Mouse (Mus musculus) brown adipose tissue, adult 24 weeks (tissue): ENCODE data around the gene Rpf1. TPM values are rescaled to one million over a fixed set of nuclear protein-coding genes. Genes with fewer than 3 reads are reported as not detected.
A peak's percentile ranks its signal among the peaks of the same experiment; 100 is the strongest.

ENCODE experiments used
- H3K27ac ChIP-seq: fragments of 200-500 bp; replicated peaks from 2 replicates; pipeline ENCODE4 v1.5.1; 2012; ENCODE audit warnings: low read depth, mild to moderate bottlenecking, low read length
- H3K4me1 ChIP-seq: fragments of 200-500 bp; 2 replicates; pipeline ENCODE4 v1.6.1; 2012; ENCODE audit warnings: low read length, mixed read lengths; ENCODE audit not compliant: control insufficient read depth, insufficient read depth, insufficient read length
- H3K4me3 ChIP-seq: fragments of 200-500 bp; 2 replicates; pipeline ENCODE4 v1.5.1; 2012; ENCODE audit warnings: low read depth, mild to moderate bottlenecking, low read length, moderate library complexity; ENCODE audit not compliant: insufficient read depth
- polyA plus RNA-seq: library from polyadenylated mRNA; stranded (reverse); fragments of >200 nt; gene quantifications from 2 replicates; pipeline ENCODE4 v1.2.4, GENCODE M21; 2012; ENCODE audit not compliant: missing spikeins, insufficient read depth, insufficient read length

Rpf1 gene
- 15.7 and 25.5 TPM in 2 replicates for polyA plus RNA-seq

DNA sequence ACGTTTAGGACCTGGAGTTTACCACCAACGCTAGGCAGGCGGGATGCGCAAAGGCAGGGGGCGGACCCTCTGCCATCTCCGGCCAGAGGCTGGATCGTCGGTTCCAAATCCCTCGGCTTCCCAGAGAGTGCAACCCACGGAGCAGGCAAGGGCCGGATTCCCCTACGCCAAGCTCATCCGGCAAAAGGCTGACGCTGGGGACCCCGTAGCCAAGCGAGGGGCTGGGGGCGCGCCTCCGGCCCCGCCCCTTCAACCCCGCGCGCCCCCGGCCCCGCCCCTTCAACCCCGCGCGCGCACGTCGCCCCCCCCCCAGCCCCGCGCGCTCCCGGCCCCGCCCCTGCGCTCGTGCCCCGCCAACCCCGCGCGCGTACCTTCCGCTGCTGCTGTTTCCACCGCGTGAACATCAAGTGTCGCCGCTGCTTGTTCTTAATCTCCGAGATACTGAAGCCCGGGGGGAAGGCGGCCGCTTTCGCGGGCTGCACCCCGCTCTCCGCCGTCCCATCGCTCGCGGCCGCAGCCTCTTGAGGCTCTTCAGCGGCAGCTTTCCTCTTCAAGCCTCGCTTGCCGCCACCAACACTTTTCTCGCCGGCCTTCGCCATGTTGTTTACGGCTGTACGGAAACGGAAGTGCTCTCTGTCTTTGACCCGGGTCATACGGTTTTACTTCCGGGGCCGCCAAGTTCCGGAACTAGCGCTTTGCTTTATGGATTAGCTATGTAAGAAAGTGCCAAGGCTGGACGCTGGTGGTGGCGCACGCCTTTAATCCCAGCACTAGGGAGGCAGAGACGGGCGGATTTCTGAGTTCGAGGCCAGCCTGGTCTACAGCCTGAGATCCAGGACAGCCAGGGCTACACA lies at the start of gene Rpf1:
Gene Rpf1 (minus strand): TSS at position 632 of the 854 bp plus-strand sequence.
- Histone ChIP-seq H3K27ac (peak within 1 kb of the TSS; percentile 90), H3K4me1 (no peaks in the 10 kb centered on the region), H3K4me3 (peak within 1 kb of the TSS; percentile 98)

DNA sequence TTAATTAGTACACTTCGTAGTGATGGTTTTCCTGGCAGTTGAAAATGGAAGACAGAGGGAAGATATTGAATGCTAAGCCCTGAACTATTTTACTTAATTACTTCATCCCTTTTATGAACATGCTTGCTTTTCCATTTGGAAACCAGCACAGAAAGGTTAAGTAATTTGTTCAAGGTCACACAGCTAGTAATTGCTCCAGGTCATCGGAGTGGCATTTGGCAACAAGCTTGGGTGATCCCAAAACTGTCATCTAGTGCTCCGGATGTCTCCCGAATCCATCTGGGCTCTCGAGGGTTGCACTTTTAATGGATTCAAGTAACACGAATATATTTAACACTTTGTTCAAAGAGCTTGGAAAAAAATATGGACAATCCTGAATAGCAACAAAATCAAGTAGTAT lies 49.7 kb upstream of the Rpf1 start:
- H3K27ac ChIP-seq = no peak overlapping the region
- H3K4me1 ChIP-seq = no peaks in the 10 kb centered on the region

DNA sequence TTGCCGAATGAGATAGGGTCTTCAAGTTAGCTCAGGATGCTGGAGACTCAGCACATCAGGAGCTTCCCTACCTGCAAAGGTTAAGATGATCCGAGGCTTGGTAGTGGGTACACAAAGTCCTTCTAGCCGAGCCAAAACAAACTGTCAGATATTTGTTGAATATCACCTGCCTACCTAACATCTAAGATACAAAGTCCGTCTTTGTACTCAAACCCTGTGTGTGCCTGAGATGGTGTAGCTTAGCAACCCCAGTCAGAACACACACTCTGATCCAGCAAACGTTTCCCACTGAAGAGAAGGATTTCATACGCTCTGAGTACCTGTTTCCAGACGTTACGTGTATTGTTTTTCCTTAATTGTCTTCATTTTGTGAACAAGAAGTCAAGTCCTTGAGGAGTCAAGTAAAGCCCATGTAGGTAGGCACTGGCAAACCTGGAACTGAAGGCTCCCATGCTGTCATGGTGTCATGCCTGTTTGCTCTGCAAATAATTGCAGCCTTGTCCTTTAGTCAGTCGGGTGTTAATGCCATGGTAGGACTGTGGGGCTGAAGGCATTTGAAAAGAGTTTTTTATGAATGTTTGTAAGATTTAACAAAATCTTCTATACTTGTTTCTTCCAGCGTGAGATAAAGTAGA lies 49.0 kb upstream of the Rpf1 start, which contains the start of gene Uox:
Gene Uox (plus strand): TSS at position 279 of the 635 bp plus-strand sequence.
- Histone ChIP-seq H3K27ac (no peak within 1 kb of the TSS), H3K4me1 (no peaks in the 10 kb centered on the region), H3K4me3 (no peak within 1 kb of the TSS)

More for the DNA sequence above, 49.7 kb upstream of the Rpf1 start:
- no peak overlapping the region for H3K4me3 ChIP-seq

DNA sequence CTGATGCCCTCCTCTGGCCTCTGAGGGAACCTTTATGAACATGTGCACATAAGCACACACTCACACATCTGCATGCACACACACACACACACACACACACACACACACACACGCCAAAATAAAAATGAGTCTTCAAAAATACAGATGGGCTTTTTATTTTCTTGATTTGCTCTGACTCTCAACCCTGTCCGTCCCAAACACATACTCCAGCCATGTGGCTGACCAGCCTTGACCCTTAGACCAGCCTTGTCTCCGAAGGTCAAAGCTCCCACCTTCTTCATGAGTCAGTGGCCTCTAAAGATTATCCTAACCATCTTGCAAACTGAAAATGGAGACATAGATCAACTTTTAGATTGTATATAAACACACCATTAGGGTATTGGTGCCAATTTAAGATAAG lies 48.4 kb upstream of the Rpf1 start:
- Histone ChIP-seq H3K4me1 (no peaks in the 10 kb centered on the region), H3K27ac (no peak overlapping the region), H3K4me3 (no peak overlapping the region)

DNA sequence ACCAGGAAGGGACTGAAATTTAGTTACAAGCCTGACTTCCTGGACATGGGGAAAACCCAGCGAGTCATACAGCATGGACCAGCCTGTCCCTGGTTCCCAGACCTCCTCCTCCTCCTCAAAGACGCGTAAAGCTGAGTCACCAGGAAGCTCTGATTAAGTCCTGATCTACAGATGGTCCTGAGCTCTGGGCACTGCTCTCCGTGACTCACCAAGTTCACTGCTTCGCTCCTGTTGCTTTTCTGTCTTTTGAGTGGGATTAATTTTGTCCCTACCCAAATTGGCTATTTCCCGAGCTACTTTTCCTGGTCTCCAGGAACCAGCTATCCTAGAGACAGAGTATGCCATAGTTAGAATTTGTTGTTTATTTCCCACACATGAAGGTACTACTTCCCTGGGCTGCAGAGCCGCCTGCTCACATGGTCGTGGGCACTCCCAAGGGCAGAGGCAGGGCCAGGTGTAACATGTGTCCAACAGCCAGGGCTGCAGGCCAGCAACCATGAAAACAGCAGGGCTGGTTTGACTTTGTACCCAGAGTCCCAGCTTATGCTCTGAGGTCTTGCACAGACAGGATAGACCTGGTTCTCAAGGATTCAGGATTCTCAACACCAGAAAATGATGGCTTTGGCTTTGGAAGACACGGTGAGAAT lies 46.8 kb upstream of the Rpf1 start:
- H3K4me1 ChIP-seq = no peaks in the 10 kb centered on the region
- no peak overlapping the region for H3K27ac ChIP-seq

DNA sequence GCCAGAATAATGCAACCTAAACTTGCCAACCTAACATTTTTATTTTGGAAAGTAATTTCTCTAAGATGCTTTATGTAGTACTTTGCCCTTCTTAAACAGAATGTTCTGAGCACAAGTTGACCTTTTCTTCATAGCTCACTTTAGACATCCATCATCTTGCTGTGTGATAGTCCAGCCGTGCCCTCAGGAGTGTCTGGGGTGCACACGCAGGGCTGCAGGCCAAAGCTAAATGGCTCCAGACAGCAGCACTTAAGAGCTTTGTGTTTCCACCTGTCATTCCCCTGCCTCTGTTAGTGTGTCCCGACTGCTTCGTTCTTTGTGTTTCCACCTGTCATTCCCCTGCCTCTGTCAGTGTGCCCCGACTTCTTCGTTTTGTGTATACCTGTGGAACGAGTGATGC lies 46.1 kb upstream of the Rpf1 start:
- Histone ChIP-seq H3K27ac (no peak overlapping the region), H3K4me3 (no peak overlapping the region)

More for the DNA sequence above, 46.8 kb upstream of the Rpf1 start:
- H3K4me3 ChIP-seq = no peak overlapping the region

DNA sequence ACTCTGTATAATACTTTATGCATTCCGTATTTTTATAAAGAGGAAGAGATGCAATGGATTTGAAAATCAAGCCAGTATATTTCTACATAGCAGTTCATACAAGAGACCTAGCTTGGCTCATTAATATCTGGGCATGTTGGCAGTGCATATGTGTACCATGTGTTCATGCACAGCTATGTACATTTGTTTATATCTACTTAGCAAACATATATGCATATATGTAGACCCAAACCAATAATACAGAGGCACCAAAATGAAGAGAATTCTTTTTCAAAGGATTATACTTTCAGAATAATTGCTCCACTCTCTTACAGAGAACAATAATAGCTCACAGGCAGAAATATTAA lies 43.8 kb upstream of the Rpf1 start:
- no peaks in the 10 kb centered on the region for H3K4me1 ChIP-seq

More for the DNA sequence above, 46.1 kb upstream of the Rpf1 start:
- H3K4me1 ChIP-seq = no peaks in the 10 kb centered on the region

DNA sequence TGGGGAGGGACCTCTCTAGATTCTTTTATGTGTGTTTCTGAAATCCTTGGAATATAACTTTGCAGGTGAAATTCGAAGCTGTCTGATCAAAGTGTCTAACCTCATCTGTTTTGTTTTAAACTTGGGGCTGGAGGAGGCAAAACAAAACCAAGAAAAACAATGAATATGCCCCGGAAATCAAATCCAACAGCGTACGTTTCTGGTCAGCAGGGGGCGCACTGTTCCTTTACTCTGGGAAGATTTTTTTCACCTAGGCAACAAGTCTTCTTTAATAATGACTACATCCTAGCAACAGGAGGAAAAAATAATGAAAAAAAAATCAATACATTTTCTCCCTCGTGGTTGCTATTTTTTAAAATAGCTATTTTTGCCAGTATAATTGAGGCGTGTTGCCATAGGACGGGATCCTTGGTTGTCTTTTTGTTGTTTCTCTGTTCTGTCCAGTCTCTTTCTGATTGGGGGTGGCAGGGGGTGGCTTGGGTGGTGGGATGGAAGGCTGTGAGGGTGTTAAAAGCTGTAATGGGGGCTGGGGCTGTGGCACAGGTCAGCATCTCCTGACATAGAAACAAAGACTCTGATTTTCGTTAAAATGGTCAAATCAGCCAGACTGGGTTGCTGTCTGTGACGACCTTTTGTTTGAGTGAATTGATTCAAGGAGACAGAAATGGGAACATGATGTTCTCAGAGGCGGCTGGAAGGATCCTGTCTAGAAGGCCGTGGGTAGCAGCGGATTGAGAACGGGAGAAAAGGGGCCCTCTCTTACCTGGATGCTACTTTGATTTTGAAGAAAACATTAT lies 43.2 kb upstream of the Rpf1 start:
- Histone ChIP-seq H3K4me3 (no peak overlapping the region), H3K27ac (no peak overlapping the region), H3K4me1 (no peaks in the 10 kb centered on the region)

More for the DNA sequence above, 43.8 kb upstream of the Rpf1 start:
- Histone ChIP-seq H3K27ac (no peak overlapping the region), H3K4me3 (no peak overlapping the region)

DNA sequence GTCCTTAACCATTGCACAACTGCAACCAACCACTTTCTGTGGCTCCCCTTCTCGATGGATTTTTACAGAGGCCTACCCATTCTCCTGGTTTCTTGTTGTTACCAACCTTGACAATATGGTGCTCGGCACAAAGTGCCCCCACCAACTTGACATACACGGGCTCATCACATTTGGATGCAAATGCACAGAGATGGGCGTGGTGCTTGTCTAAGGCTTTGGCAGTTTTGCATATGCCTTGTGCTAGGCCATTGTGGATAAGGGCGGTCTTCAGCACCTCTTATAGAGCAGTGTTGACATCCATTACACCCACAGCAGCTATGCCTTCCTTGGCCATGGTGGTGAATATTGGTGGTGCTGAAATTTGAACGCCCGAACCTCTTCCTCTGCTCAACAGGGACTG lies 41.7 kb upstream of the Rpf1 start:
- no peak overlapping the region for H3K4me3 ChIP-seq
- no peak overlapping the region for H3K27ac ChIP-seq
- no peaks in the 10 kb centered on the region for H3K4me1 ChIP-seq

DNA sequence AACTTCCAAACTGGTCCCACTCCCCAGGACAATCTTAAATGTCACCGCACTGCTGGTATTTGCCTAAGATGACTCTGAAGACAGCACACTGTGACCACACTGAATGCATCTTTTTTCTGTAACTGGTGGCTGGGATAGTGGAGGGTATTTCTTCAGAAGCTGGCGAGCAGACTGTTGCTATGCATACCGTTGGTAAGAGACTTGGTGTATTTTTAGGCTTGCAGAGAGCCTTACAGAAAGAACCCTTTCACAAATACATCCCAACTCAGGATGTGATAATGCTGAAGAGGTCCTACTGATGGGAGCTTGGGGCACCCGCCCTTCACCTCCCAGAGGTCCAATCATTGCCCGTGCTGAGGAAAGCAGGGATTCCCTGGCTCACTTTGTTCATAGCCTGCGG lies 36.3 kb upstream of the Rpf1 start:
- H3K4me1 ChIP-seq = no peaks in the 10 kb centered on the region
- no peak overlapping the region for H3K4me3 ChIP-seq
- no peak overlapping the region for H3K27ac ChIP-seq

DNA sequence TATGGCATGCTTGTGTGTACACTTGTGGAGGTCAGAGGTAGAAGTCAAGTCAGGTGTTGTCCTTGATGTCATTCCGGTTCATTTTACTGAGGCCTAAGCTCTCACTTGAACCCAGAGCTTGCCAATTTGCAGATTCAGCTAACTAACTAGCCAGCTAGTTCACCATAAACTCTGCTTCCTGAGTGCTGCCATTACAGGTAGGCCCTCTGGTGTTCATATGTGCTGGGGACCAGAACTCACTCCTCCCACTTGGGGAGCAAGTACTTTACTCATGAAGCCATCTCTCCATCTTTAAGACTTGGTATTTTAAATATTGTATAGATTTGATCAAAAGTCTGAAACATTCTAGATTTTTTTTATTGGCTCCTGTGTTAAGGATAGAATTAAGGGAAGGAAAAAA lies 35.3 kb upstream of the Rpf1 start:
- Histone ChIP-seq H3K4me1 (no peaks in the 10 kb centered on the region), H3K27ac (no peak overlapping the region)

DNA sequence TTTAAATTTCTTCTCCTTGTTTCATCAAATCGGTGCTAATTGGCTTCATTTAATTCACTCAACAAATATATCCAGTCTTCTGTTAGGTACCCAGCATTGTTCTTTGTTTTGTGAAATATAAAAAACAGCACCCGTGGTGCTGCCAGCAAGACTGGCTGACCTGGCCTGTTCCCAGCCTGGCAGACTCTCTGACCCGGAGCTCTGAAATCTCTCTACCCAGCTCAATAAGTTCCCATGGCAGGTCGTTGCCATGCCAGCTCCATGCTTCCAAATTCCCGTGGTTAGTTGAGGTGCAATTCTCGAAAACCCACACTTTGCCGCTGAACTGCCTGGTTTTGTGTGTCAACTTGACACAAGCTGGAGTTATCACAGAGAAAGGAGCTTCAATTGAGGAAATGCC lies 33.6 kb upstream of the Rpf1 start:
- H3K27ac ChIP-seq = no peak overlapping the region
- no peak overlapping the region for H3K4me3 ChIP-seq
- H3K4me1 ChIP-seq = no peaks in the 10 kb centered on the region

More for the DNA sequence above, 35.3 kb upstream of the Rpf1 start:
- no peak overlapping the region for H3K4me3 ChIP-seq

DNA sequence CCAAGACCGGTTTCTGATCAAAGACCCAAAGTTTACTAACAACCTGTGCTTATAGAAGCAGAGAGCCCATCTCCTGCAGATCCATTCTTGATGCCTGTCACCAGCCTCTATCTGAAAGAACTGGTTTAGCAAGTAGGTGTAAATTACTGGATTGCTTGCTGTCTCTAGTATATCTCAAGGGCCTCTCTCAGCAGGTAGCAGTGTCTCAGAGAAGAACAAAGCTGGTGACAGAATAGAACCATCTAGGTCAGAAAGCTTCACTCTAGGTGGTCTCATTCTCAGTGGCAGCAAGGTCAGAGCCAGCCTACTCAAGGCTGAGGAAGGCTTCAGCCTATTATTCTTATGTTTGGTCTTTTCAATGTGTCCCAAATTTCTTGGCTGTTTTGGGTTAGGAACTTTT lies 22.4 kb upstream of the Rpf1 start:
- Histone ChIP-seq H3K4me3 (no peak overlapping the region), H3K27ac (no peak overlapping the region), H3K4me1 (no peaks in the 10 kb centered on the region)

DNA sequence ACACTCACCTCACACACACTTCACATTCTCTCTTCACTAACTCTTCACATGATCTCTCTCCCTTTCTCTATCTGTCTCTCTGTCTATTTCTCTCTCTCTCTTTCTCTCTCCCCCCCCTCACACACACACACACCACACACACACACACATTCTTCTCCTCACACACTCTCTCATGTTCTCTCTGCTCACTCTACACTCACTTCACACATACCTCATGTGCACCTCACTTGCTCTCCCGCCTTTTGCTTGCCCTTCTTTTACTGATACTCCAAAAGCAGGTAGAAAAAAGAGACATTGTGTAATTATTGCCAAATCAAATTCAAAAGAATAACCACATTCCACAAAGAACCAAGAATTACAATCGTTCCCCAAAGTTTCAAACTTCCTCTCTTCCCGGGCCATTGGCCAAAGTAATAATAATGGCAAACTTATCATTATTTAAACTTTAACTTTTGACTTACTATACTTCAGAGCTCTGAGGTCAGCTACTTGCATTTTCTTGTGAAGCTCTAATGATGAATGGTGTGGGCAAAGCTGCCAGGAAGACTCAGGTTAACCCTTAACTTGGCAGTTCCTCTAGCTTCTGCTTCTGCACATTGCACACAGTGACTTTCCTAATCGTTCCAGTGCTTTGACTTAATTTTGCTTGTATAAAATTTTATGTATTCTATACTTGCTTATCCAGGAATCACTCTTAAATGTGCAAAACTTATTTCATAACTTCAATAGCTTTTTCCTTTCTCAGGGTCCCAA lies 19.5 kb upstream of the Rpf1 start:
- H3K4me1 ChIP-seq = no peaks in the 10 kb centered on the region
- no peak overlapping the region for H3K27ac ChIP-seq
- H3K4me3 ChIP-seq = no peak overlapping the region
